Mouse (Mus musculus) left cerebral cortex, postnatal 14 days (tissue): ENCODE data around the gene Chchd3. TPM values are rescaled to one million over a fixed set of nuclear protein-coding genes. Genes with fewer than 3 reads are reported as not detected.

Experiments used
- DNase-seq, 2 experiments: peaks; one replicate each; pipeline ENCODE4 v3.0.0; 2021 to 2022; ENCODE audit warnings: low spot score in 2 of 2, mixed read lengths in 1 of 2
- intact Hi-C: fragments of 180-260 bp; cut with DNase I; formaldehyde crosslinking; loops from one replicate; pipeline ENCODE4 v1.15.1; 2025
- total RNA-seq, 2 experiments: library from RNA; stranded (reverse); gene quantifications; 2 replicates each; pipeline ENCODE4 v1.2.3; 2021

Gene Chchd3
- total RNA-seq, 2 experiments from 2014 or later = 90.8 to 92.6 TPM

DNA sequence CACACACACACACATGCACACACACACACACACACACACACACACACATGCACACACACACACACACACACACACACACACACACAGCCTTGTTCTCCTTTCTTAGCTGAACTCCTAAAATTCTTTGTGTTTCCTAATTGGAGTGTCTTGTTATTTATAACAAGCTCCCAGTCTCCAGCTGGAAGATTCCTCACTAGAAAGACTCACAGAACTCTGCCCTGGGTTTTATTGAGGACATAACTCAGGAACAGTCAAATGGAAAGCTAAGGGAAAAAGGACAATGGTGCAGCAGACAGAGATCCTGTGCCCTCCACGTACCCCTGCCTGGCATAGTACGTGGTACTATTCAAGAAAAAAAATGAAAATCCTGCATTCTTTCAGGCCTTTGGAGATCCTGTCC lies 312.7 kb downstream of the Chchd3 start:
- intact Hi-C loops = no loop called here
- DNase-seq = no peak

Other genes with a start within 250 kb of the Chchd3 start
- 10 to 100 TPM; 74.2 to 74.8 TPM for gene Exoc4, start 188.8 kb upstream of the Chchd3 start, total RNA-seq